Mouse (Mus musculus): ENCODE measurements around the gene Papola. TPM values are rescaled to one million over a fixed set of nuclear protein-coding genes. Genes with fewer than 3 reads are reported as not detected.

Gene Papola
- polyA plus RNA-seq, 1 experiment from 2014 or later: 167 TPM

GRCm38 (mm10) chr12:105758911-105759310 is 25.6 kb upstream of the Papola start:
- Histone ChIP-seq H3K36me3 (ENCODE audit: control insufficient read depth, insufficient read depth, low read length) (no peaks in the 10 kb centered on the region), H3K27ac (ENCODE audit: low read length) (no peak overlapping the region), H3K27me3 (ENCODE audit: control insufficient read depth, insufficient read depth, low read length) (no peaks in the 10 kb centered on the region), H3K4me3 (replicated peaks; ENCODE audit: low read length) (no peak overlapping the region), H3K4me1 (ENCODE audit: control insufficient read depth, insufficient read depth, low read length) (no peaks in the 10 kb centered on the region), H3K4me2 (ENCODE audit: low read depth, low read length) (no peak overlapping the region), H3K9ac (ENCODE audit: low read length) (no peak overlapping the region), H3K9me3 (replicated peaks; ENCODE audit: control insufficient read depth, low read length) (no peaks in the 10 kb centered on the region)
- no peak for ATAC-seq (ENCODE audit: insufficient read depth, low FRiP score)
- WGBS: 70% methylated on average over 2 of the region's 2 CpGs

GRCm38 (mm10) chr12:105759849-105760478 is 24.5 kb upstream of the Papola start:
- ATAC-seq (ENCODE audit: insufficient read depth, low FRiP score): no peak
- 21% methylated on average over 10 of the region's 10 CpGs for WGBS
- H3K27ac ChIP-seq (ENCODE audit: low read length): no peak overlapping the region

DNA sequence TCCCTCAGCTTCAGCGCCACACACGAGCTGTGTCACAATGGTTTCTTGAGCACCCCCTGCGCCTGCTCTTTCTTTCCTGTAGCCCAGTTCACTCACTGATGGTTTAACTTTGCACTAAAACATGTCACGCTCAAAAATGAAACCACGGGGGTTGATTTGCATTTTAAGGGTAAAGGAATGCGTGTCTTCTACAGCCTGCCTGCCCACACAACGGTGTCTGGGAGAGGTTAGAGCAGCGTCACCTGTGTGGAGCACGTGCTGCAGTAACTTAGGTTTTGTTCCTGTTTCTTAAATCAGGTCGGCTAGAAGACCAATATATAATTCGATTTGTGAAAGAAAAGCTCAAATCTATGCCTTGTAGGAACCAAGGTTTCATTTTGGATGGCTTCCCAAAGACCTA is 23.3 kb upstream of the Papola start:
- Histone ChIP-seq H3K4me1 (ENCODE audit: control insufficient read depth, insufficient read depth, low read length) (no peaks in the 10 kb centered on the region), H3K9me3 (replicated peaks; ENCODE audit: control insufficient read depth, low read length) (no peaks in the 10 kb centered on the region), H3K27ac (ENCODE audit: low read length) (no peak overlapping the region), H3K36me3 (ENCODE audit: control insufficient read depth, insufficient read depth, low read length) (no peaks in the 10 kb centered on the region), H3K4me2 (ENCODE audit: low read depth, low read length) (no peak overlapping the region), H3K9ac (ENCODE audit: low read length) (no peak overlapping the region), H3K27me3 (ENCODE audit: control insufficient read depth, insufficient read depth, low read length) (no peaks in the 10 kb centered on the region), H3K4me3 (replicated peaks; ENCODE audit: low read length) (no peak overlapping the region)
- 69% methylated on average over 11 of the region's 11 CpGs for WGBS
- no peak for ATAC-seq (ENCODE audit: insufficient read depth, low FRiP score)

More at GRCm38 (mm10) chr12:105759849-105760478, 24.5 kb upstream of the Papola start:
- no peak overlapping the region for H3K4me2 ChIP-seq (ENCODE audit: low read depth, low read length)
- no peaks in the 10 kb centered on the region for H3K4me1 ChIP-seq (ENCODE audit: control insufficient read depth, insufficient read depth, low read length)
- no peak overlapping the region for H3K9ac ChIP-seq (ENCODE audit: low read length)
- no peaks in the 10 kb centered on the region for H3K27me3 ChIP-seq (ENCODE audit: control insufficient read depth, insufficient read depth, low read length)
- H3K9me3 ChIP-seq (replicated peaks; ENCODE audit: control insufficient read depth, low read length): no peaks in the 10 kb centered on the region
- no peak overlapping the region for H3K4me3 ChIP-seq (replicated peaks; ENCODE audit: low read length)
- H3K36me3 ChIP-seq (ENCODE audit: control insufficient read depth, insufficient read depth, low read length): no peaks in the 10 kb centered on the region

- 47% methylated on average over 3 of the region's 3 CpGs for WGBS
- Histone ChIP-seq H3K4me3 (replicated peaks; ENCODE audit: low read length) (no peak overlapping the region), H3K36me3 (ENCODE audit: control insufficient read depth, insufficient read depth, low read length) (no peaks in the 10 kb centered on the region), H3K4me2 (ENCODE audit: low read depth, low read length) (no peak overlapping the region), H3K9ac (ENCODE audit: low read length) (no peak overlapping the region), H3K27me3 (ENCODE audit: control insufficient read depth, insufficient read depth, low read length) (no peaks in the 10 kb centered on the region), H3K4me1 (ENCODE audit: control insufficient read depth, insufficient read depth, low read length) (no peaks in the 10 kb centered on the region), H3K9me3 (replicated peaks; ENCODE audit: control insufficient read depth, low read length) (no peaks in the 10 kb centered on the region), H3K27ac (ENCODE audit: low read length) (no peak overlapping the region)
- ATAC-seq (ENCODE audit: insufficient read depth, low FRiP score): no peak
Measured at GRCm38 (mm10) chr12:105761629-105762028, 22.9 kb upstream of the Papola start.

DNA sequence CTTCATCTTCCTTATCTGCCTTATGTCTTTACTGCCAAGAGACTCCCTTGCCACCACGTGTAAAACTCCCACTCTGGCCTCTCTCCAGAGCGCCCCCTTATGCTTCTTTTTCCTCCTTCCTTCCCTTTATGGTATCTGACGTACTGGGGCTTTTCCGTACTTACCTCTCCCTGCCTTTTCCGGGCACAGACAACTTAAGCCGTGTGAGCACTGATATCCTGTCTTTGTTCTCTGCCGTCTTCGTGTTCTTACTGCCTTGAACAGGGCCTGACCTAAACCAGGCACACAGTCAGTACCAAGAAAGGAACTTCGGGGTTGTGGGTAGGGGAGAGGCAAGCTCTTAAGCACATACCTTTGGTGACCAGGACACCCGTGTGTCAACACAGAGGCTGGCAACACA is 14.8 kb upstream of the Papola start:
- Histone ChIP-seq H3K27me3 (ENCODE audit: control insufficient read depth, insufficient read depth, low read length) (no peaks in the 10 kb centered on the region), H3K36me3 (ENCODE audit: control insufficient read depth, insufficient read depth, low read length) (no peaks in the 10 kb centered on the region), H3K27ac (ENCODE audit: low read length) (no peak overlapping the region), H3K4me1 (ENCODE audit: control insufficient read depth, insufficient read depth, low read length) (no peaks in the 10 kb centered on the region), H3K9ac (ENCODE audit: low read length) (no peak overlapping the region), H3K4me3 (replicated peaks; ENCODE audit: low read length) (no peak overlapping the region), H3K9me3 (replicated peaks; ENCODE audit: control insufficient read depth, low read length) (no peaks in the 10 kb centered on the region), H3K4me2 (ENCODE audit: low read depth, low read length) (no peak overlapping the region)
- no peak for ATAC-seq (ENCODE audit: insufficient read depth, low FRiP score)
- 63% methylated on average over 10 of the region's 10 CpGs for WGBS

DNA sequence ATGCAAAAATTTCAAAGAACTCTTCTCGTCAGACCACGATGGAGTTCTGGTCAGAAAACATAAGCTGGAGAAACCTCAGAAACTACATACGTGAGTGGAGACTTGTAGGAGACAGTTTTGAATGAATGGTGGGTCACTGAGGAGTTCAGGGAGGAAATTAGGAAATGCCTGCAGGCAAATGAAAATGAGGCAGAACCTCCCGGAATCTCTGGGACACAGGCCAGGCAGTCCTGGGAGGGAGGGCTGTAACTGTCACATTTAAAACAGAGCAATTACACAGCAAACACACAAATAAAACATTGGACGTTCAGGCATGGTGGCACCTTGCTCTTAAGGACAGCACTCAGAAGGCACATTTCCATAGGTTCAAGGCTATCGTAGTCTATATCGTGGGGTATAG is 9.6 kb upstream of the Papola start:
- Histone ChIP-seq H3K27me3 (ENCODE audit: control insufficient read depth, insufficient read depth, low read length) (no peaks in the 10 kb centered on the region), H3K4me1 (ENCODE audit: control insufficient read depth, insufficient read depth, low read length) (no peaks in the 10 kb centered on the region), H3K9ac (ENCODE audit: low read length) (no peak overlapping the region), H3K36me3 (ENCODE audit: control insufficient read depth, insufficient read depth, low read length) (no peaks in the 10 kb centered on the region), H3K4me2 (ENCODE audit: low read depth, low read length) (no peak overlapping the region), H3K4me3 (replicated peaks; ENCODE audit: low read length) (no peak overlapping the region), H3K27ac (ENCODE audit: low read length) (no peak overlapping the region), H3K9me3 (replicated peaks; ENCODE audit: control insufficient read depth, low read length) (no peaks in the 10 kb centered on the region)
- no peak for ATAC-seq (ENCODE audit: insufficient read depth, low FRiP score)
- 62% methylated on average over 7 of the region's 7 CpGs for WGBS

DNA sequence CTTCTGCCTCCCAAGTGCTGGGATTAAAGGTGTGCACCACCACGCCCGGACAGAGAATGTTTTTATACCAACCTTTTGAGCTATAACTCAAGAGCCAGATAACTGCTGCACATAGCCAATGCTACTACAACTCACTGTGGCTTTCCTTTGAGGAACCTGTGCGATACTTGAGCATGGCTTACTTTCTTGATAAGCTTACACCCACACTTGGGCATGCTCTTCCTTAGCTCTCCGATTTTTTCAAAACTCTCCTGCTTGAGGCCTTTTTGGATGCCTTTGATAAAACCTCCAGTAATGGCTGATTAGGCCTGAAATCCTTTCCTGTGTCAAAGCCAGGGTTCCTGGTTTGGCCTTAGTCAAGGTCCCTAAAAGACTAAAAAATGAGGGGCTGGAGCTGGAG is 6.8 kb upstream of the Papola start:
- Histone ChIP-seq H3K4me3 (replicated peaks; ENCODE audit: low read length) (no peak overlapping the region), H3K9me3 (replicated peaks; ENCODE audit: control insufficient read depth, low read length) (no peaks in the 10 kb centered on the region), H3K36me3 (ENCODE audit: control insufficient read depth, insufficient read depth, low read length) (no peaks in the 10 kb centered on the region), H3K4me1 (ENCODE audit: control insufficient read depth, insufficient read depth, low read length) (no peaks in the 10 kb centered on the region), H3K27ac (ENCODE audit: low read length) (no peak overlapping the region), H3K9ac (ENCODE audit: low read length) (no peak overlapping the region), H3K4me2 (ENCODE audit: low read depth, low read length) (no peak overlapping the region), H3K27me3 (ENCODE audit: control insufficient read depth, insufficient read depth, low read length) (no peaks in the 10 kb centered on the region)
- WGBS: 85% methylated on average over 4 of the region's 4 CpGs
- no peak for ATAC-seq (ENCODE audit: insufficient read depth, low FRiP score)

GRCm38 (mm10) chr12:105785000-105785774 is 693 bp downstream of the Papola start:
- Histone ChIP-seq H3K4me1 (ENCODE audit: control insufficient read depth, insufficient read depth, low read length) (peaks cover 8% of the 10 kb centered on the region), H3K4me2 (ENCODE audit: low read depth, low read length) (peak overlapping the region; percentile 92), H3K9me3 (replicated peaks; ENCODE audit: control insufficient read depth, low read length) (no peaks in the 10 kb centered on the region), H3K36me3 (ENCODE audit: control insufficient read depth, insufficient read depth, low read length) (no peaks in the 10 kb centered on the region), H3K27me3 (ENCODE audit: control insufficient read depth, insufficient read depth, low read length) (no peaks in the 10 kb centered on the region), H3K4me3 (replicated peaks; ENCODE audit: low read length) (peak overlapping the region; percentile 91), H3K9ac (ENCODE audit: low read length) (peak overlapping the region; percentile 95), H3K27ac (ENCODE audit: low read length) (peak overlapping the region; percentile 93)
- under 1% methylated on average over 45 of the region's 53 CpGs for WGBS
- peak; percentile 72 for ATAC-seq (ENCODE audit: insufficient read depth, low FRiP score)

DNA sequence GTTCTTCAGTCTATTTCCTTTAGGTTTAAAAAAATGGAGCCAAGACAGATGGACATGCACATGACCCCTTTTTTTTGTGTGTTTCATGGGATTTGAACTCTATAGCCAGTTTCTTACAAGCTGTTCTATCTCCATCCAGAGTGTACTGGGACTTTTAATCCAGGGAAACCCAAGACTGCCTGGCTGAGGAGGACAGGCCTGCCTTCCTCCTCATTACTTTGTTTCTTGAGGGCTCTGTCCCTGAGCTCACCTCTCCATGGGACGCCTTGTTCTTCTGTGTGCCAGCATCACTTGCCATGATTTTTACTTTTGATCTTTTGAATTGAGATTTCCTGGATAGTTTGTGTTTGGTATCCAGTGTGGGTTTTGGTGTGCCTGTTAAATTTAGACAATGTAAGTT is 1.6 kb downstream of the Papola start:
- Histone ChIP-seq H3K4me3 (replicated peaks; ENCODE audit: low read length) (peak overlapping the region; percentile 91), H3K27ac (ENCODE audit: low read length) (no peak overlapping the region), H3K9ac (ENCODE audit: low read length) (peak overlapping the region; percentile 95), H3K9me3 (replicated peaks; ENCODE audit: control insufficient read depth, low read length) (no peaks in the 10 kb centered on the region), H3K27me3 (ENCODE audit: control insufficient read depth, insufficient read depth, low read length) (no peaks in the 10 kb centered on the region), H3K4me1 (ENCODE audit: control insufficient read depth, insufficient read depth, low read length) (peaks cover 8% of the 10 kb centered on the region), H3K4me2 (ENCODE audit: low read depth, low read length) (peak overlapping the region; percentile 92), H3K36me3 (ENCODE audit: control insufficient read depth, insufficient read depth, low read length) (peaks cover 4% of the 10 kb centered on the region; the same call in 1 of the 2 replicates)
- WGBS: 62% methylated on average over 1 of the region's 1 CpGs
- no peak for ATAC-seq (ENCODE audit: insufficient read depth, low FRiP score)

Data from stomach, embryonic 16.5 days (tissue).